Mouse (Mus musculus): ENCODE measurements around the gene Cyb561.

DNA sequence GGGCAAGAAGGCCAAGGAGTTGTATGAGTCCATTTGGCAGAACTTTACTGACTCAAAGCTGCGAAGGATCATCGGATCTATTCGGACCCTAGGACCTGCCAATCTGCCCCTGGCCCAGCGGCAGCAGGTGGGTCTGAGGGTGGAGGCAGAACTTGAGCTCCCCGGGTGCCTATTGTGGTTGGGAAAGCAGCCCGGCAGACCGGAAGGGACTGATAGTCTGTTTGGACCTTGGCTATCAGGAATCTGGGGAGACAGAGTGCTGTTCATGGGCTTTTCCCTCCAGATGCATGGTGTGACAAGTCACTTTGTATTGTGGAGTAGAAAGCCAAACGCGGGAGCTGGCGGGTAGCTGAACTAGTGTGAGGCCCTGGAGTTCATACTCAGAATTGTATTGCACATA lies 15.8 kb upstream of the Cyb561 start:
- TF ChIP-seq CTCF (IDR thresholded peaks at IDR 0.05; ENCODE audit: borderline replicate concordance, insufficient read depth, low read depth, low read length) (no peak), POLR2A (IDR thresholded peaks at IDR 0.05; ENCODE audit: borderline replicate concordance, insufficient read depth, low read length) (no peak)

Data from cerebellum, adult 2 months (tissue).